Mouse (Mus musculus) limb, embryonic 10.5 days (tissue): ENCODE data around the gene C2cd5. TPM values are rescaled to one million over a fixed set of nuclear protein-coding genes. Genes with fewer than 3 reads are reported as not detected.
A peak's percentile ranks its signal among the peaks of the same experiment; 100 is the strongest.

Experiments
- DNase-seq: peaks from one replicate; pipeline ENCODE4 v3.0.0-alpha.2; 2017; ENCODE audit warnings: low spot score
- H3K27ac ChIP-seq: fragments of 300-500 bp; sonication (generic); 2 replicates; pipeline ENCODE4 v1.5.1; 2016; ENCODE audit warnings: mild to moderate bottlenecking
- H3K27me3 ChIP-seq: fragments of 300-500 bp; sonication (generic); 2 replicates; pipeline ENCODE4 v1.6.1; 2016; ENCODE audit warnings: low read depth, mild to moderate bottlenecking; ENCODE audit not compliant: poor library complexity, severe bottlenecking
- H3K36me3 ChIP-seq: fragments of 300-500 bp; sonication (generic); 2 replicates; pipeline ENCODE4 v1.6.1; 2016; ENCODE audit warnings: mild to moderate bottlenecking, moderate library complexity
- H3K4me1 ChIP-seq: fragments of 300-500 bp; sonication (generic); 2 replicates; pipeline ENCODE4 v1.6.1; 2016
- H3K4me3 ChIP-seq: fragments of 300-500 bp; sonication (generic); 2 replicates; pipeline ENCODE4 v1.5.1; 2016; ENCODE audit warnings: mild to moderate bottlenecking, moderate library complexity
- H3K9me3 ChIP-seq: fragments of 300-500 bp; sonication (generic); replicated peaks from 2 replicates; pipeline ENCODE4 v1.6.1; 2016; ENCODE audit warnings: mild to moderate bottlenecking
- WGBS: fragments of 180-500 bp; shearing (Covaris S2); methylation state at CpG from one replicate; pipeline ENCODE4 v1.1.7; 2016; 5-methylcytosine and 5-hydroxymethylcytosine counted together
- polyA plus RNA-seq: library from polyadenylated mRNA; unstranded; fragments of >200 nt; fragmentation: Nextera tagmentation; extraction: Ambion mirVana; gene quantifications from 2 replicates; pipeline ENCODE4 v1.2.1, GENCODE M21; 2016

C2cd5 gene
- polyA plus RNA-seq, 1 experiment from 2014 or later: 45.3 TPM

- 91% methylated on average over 13 of the region's 13 CpGs for WGBS
These were observed 35.2 kb upstream of the C2cd5 start for GRCm38 (mm10) chr6:143135097-143135496.

GRCm38 (mm10) chr6:143133150-143133549 is 33.2 kb upstream of the C2cd5 start:
- Histone ChIP-seq H3K27ac (no peak overlapping the region), H3K9me3 (no peaks in the 10 kb centered on the region), H3K4me1 (peaks cover 4% of the 10 kb centered on the region), H3K36me3 (no peaks in the 10 kb centered on the region), H3K27me3 (no peaks in the 10 kb centered on the region), H3K4me3 (no peak overlapping the region)
- DNase-seq: no peak
- WGBS: 93% methylated on average over 2 of the region's 2 CpGs

More at GRCm38 (mm10) chr6:143135097-143135496, 35.2 kb upstream of the C2cd5 start:
- H3K27me3 ChIP-seq: no peaks in the 10 kb centered on the region
- H3K27ac ChIP-seq: no peak overlapping the region
- no peak overlapping the region for H3K4me3 ChIP-seq
- H3K36me3 ChIP-seq: no peaks in the 10 kb centered on the region
- DNase-seq: no peak
- no peaks in the 10 kb centered on the region for H3K9me3 ChIP-seq
- peaks cover 4% of the 10 kb centered on the region for H3K4me1 ChIP-seq

- 87% methylated on average over 6 of the region's 6 CpGs for WGBS
- H3K36me3 ChIP-seq: no peaks in the 10 kb centered on the region
- no peaks in the 10 kb centered on the region for H3K27me3 ChIP-seq
- no peaks in the 10 kb centered on the region; the same call in 1 of the 2 replicates for H3K4me1 ChIP-seq
- H3K27ac ChIP-seq: no peak overlapping the region
- no peak overlapping the region for H3K4me3 ChIP-seq
- no peak for DNase-seq
- H3K9me3 ChIP-seq: no peaks in the 10 kb centered on the region
These were observed 32.1 kb upstream of the C2cd5 start for GRCm38 (mm10) chr6:143131895-143132652.

- H3K4me1 ChIP-seq: no peaks in the 10 kb centered on the region
- DNase-seq: no peak
- WGBS: 87% methylated on average over 4 of the region's 4 CpGs
These were observed 30.5 kb upstream of the C2cd5 start for GRCm38 (mm10) chr6:143130411-143130810.

GRCm38 (mm10) chr6:143129952-143130351 is 30.0 kb upstream of the C2cd5 start:
- no peak for DNase-seq
- Histone ChIP-seq H3K4me1 (no peaks in the 10 kb centered on the region), H3K4me3 (no peak overlapping the region), H3K9me3 (no peaks in the 10 kb centered on the region), H3K27me3 (no peaks in the 10 kb centered on the region), H3K36me3 (no peaks in the 10 kb centered on the region), H3K27ac (no peak overlapping the region)
- WGBS: 79% methylated on average over 3 of the region's 3 CpGs

More at GRCm38 (mm10) chr6:143130411-143130810, 30.5 kb upstream of the C2cd5 start:
- H3K9me3 ChIP-seq: no peaks in the 10 kb centered on the region
- no peaks in the 10 kb centered on the region for H3K27me3 ChIP-seq
- no peak overlapping the region for H3K4me3 ChIP-seq
- no peak overlapping the region for H3K27ac ChIP-seq
- H3K36me3 ChIP-seq: no peaks in the 10 kb centered on the region

GRCm38 (mm10) chr6:143129466-143129865 is 29.5 kb upstream of the C2cd5 start:
- no peaks in the 10 kb centered on the region for H3K36me3 ChIP-seq
- no peak overlapping the region for H3K27ac ChIP-seq
- H3K4me3 ChIP-seq: no peak overlapping the region
- no peak for DNase-seq
- no peaks in the 10 kb centered on the region for H3K4me1 ChIP-seq
- H3K9me3 ChIP-seq: no peaks in the 10 kb centered on the region
- WGBS: 90% methylated on average over 7 of the region's 7 CpGs
- H3K27me3 ChIP-seq: no peaks in the 10 kb centered on the region

GRCm38 (mm10) chr6:143125721-143126120 is 25.8 kb upstream of the C2cd5 start:
- Histone ChIP-seq H3K27ac (no peak overlapping the region), H3K4me1 (no peaks in the 10 kb centered on the region), H3K36me3 (no peaks in the 10 kb centered on the region), H3K27me3 (no peaks in the 10 kb centered on the region), H3K9me3 (no peaks in the 10 kb centered on the region), H3K4me3 (no peak overlapping the region)
- DNase-seq: no peak

GRCm38 (mm10) chr6:143119325-143119724 is 19.4 kb upstream of the C2cd5 start:
- peaks cover 10% of the 10 kb centered on the region for H3K4me1 ChIP-seq
- DNase-seq: no peak
- H3K36me3 ChIP-seq: no peaks in the 10 kb centered on the region
- no peak overlapping the region for H3K4me3 ChIP-seq
- 91% methylated on average over 6 of the region's 6 CpGs for WGBS
- no peak overlapping the region for H3K27ac ChIP-seq
- no peaks in the 10 kb centered on the region for H3K27me3 ChIP-seq
- no peaks in the 10 kb centered on the region for H3K9me3 ChIP-seq

GRCm38 (mm10) chr6:143116779-143117178 is 16.8 kb upstream of the C2cd5 start:
- DNase-seq: no peak
- Histone ChIP-seq H3K4me3 (no peak overlapping the region), H3K27ac (no peak overlapping the region), H3K4me1 (peaks cover 11% of the 10 kb centered on the region), H3K27me3 (no peaks in the 10 kb centered on the region), H3K36me3 (no peaks in the 10 kb centered on the region), H3K9me3 (no peaks in the 10 kb centered on the region)
- 57% methylated on average over 6 of the region's 6 CpGs for WGBS

GRCm38 (mm10) chr6:143115505-143115904 is 15.6 kb upstream of the C2cd5 start:
- peak; percentile 19 for DNase-seq
- no peak overlapping the region for H3K4me3 ChIP-seq
- H3K27me3 ChIP-seq: no peaks in the 10 kb centered on the region
- H3K4me1 ChIP-seq: peaks cover 11% of the 10 kb centered on the region
- WGBS: 81% methylated on average over 5 of the region's 5 CpGs
- no peaks in the 10 kb centered on the region for H3K36me3 ChIP-seq
- H3K9me3 ChIP-seq: no peaks in the 10 kb centered on the region
- no peak overlapping the region for H3K27ac ChIP-seq

GRCm38 (mm10) chr6:143115011-143115445 is 15.1 kb upstream of the C2cd5 start:
- H3K36me3 ChIP-seq: no peaks in the 10 kb centered on the region
- H3K4me1 ChIP-seq: peaks cover 11% of the 10 kb centered on the region
- H3K9me3 ChIP-seq: no peaks in the 10 kb centered on the region
- H3K27me3 ChIP-seq: no peaks in the 10 kb centered on the region
- H3K4me3 ChIP-seq: no peak overlapping the region
- DNase-seq: peak; percentile 29
- no peak overlapping the region for H3K27ac ChIP-seq
- WGBS: 75% methylated on average over 9 of the region's 9 CpGs

- Histone ChIP-seq H3K9me3 (no peaks in the 10 kb centered on the region), H3K4me1 (peaks cover 11% of the 10 kb centered on the region), H3K36me3 (no peaks in the 10 kb centered on the region), H3K4me3 (no peak overlapping the region), H3K27me3 (no peaks in the 10 kb centered on the region), H3K27ac (no peak overlapping the region)
- WGBS: 8% methylated on average over 2 of the region's 2 CpGs
- DNase-seq: peak; percentile 27
These were observed 14.6 kb upstream of the C2cd5 start for GRCm38 (mm10) chr6:143114556-143114955.

- H3K27ac ChIP-seq: no peak overlapping the region
- no peak overlapping the region for H3K4me3 ChIP-seq
- no peaks in the 10 kb centered on the region for H3K36me3 ChIP-seq
- H3K27me3 ChIP-seq: no peaks in the 10 kb centered on the region
- H3K9me3 ChIP-seq: no peaks in the 10 kb centered on the region
- 90% methylated on average over 7 of the region's 7 CpGs for WGBS
- peaks cover 11% of the 10 kb centered on the region for H3K4me1 ChIP-seq
- peak; percentile 21 for DNase-seq
These were observed 10.4 kb upstream of the C2cd5 start for GRCm38 (mm10) chr6:143110371-143110770.
